ENCODE assay signal across 14 mouse cellular contexts in genomic region chr1:180500641-180501040, GRCm38 (mm10). TPM values are rescaled to one million over a fixed set of nuclear protein-coding genes. Genes with fewer than 3 reads are reported as not detected.
"Had no signal": no experiment of that assay in that cellular context is flagged by ENCODE, and none has a peak within 500 bp of the region (broad histone marks: within the 10 kb centered on the region; RNA-seq: fewer than 3 reads in every experiment).

No protein-coding gene starts in this region.

- DNase-seq: gastrocnemius, postnatal 10 days; gastrocnemius, postnatal 25 days; heart, adult 2 months; heart, postnatal 14 days; heart, postnatal 36 days; kidney, adult 11 months; kidney, adult 2 months; kidney, adult 9 months; kidney, postnatal 14 days; kidney, postnatal 36 days; layer of hippocampus, adult 9-11 months; layer of hippocampus, postnatal 36 days had no signal

RNA-seq across cellular contexts. Expression of gene Stum, which starts 17.3 kb away (rescaled TPM):
- total RNA-seq: granulocyte monocyte progenitor cell, adult 5-6 weeks; hematopoietic stem cell, adult 5-6 weeks had no signal
